Mouse (Mus musculus): Measurements from ENCODE around the gene Myh1. TPM values are rescaled to one million over a fixed set of nuclear protein-coding genes. Genes with fewer than 3 reads are reported as not detected.

The Myh1 gene
- total RNA-seq, 2 experiments from 2014 or later, result 0.21 to 0.25 TPM

DNA sequence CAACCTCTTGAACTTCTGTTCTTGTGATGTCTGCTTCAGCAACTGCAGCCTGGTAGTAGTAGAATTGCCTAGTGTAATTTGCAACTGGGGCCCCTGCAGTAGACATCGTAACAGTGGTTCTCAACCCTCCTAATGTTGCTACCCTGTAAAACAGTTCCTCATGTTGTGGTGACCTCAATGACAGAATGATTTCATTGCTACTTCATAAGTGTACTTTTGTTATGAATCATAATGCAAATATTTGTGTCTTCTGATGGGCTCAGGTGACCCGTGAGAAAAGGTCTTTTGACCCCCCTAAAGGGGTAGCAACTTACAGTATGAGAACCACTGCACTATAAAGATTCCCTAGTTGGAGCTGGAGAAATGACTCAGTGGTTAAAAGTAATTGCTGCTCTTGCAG is 27.4 kb upstream of the Myh1 start:
- DNase-seq (ENCODE audit: extremely low spot score in 1 of 2, low spot score in 2 of 2), result no peak
- intact Hi-C loops (cut with DNase I), result no loop called here
- TF ChIP-seq CTCF (IDR thresholded peaks at IDR 0.05), result no peak
- Histone ChIP-seq H3K27ac (no peak overlapping the region), H3K4me3 (no peak overlapping the region)

GRCm38 (mm10) chr11:67176376-67176775 is 23.5 kb upstream of the Myh1 start:
- no peak overlapping the region for H3K27ac ChIP-seq
- intact Hi-C loops (cut with DNase I), result no loop called here
- H3K4me3 ChIP-seq, result no peak overlapping the region
- no peak for DNase-seq (ENCODE audit: extremely low spot score in 1 of 2, low spot score in 2 of 2)
- TF ChIP-seq CTCF (IDR thresholded peaks at IDR 0.05), result no peak

DNA sequence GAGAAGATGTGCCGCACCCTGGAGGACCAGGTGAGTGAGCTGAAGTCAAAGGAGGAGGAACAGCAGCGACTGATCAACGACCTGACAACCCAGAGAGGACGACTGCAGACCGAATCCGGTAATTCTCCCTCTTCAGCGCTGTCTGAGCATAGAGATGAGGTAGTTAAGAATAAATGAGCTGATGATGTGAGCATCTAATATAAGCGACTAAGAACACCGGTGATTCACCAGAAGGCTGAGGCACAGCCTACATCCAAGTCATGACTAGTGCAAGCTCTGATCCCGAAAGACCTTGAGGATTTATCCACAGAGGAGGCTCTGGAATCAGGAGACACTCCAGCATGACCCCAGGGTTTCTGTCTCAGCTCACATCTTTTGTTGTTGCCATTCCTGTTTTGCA is 9.5 kb upstream of the Myh1 start:
- intact Hi-C loops (cut with DNase I), result no loop called here
- TF ChIP-seq CTCF (IDR thresholded peaks at IDR 0.05), result no peak
- DNase-seq (ENCODE audit: extremely low spot score in 1 of 2, low spot score in 2 of 2), result no peak
- Histone ChIP-seq H3K27ac (peak overlapping the region; percentile 36), H3K4me3 (no peak overlapping the region)

DNA sequence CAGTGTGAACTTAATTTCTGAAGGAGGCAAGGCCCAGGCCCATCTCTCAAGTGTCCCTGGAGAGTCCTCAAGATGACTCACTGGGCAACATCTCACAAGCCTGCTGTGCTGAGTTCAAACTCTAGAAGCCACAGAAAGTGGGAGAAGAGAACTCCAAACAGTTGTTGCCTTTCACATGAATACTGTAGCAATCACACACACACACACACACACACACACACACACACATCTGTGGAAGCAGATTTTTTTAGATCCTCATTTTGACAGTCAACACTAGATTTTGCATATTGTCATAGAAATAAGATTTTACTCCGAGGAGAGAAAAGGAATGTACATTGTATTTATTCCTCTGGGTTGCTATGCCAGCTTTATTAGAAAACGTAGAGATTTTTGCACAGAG is 9.0 kb upstream of the Myh1 start:
- H3K4me3 ChIP-seq, result no peak overlapping the region
- peak overlapping the region; percentile 36; the same call in 1 of the 2 replicates for H3K27ac ChIP-seq
- no peak for TF ChIP-seq CTCF (IDR thresholded peaks at IDR 0.05)
- intact Hi-C loops (cut with DNase I), result no loop called here
- DNase-seq (ENCODE audit: extremely low spot score in 1 of 2, low spot score in 2 of 2), result no peak

- no peak overlapping the region; the same call in 1 of the 2 replicates for H3K27ac ChIP-seq
- no peak for TF ChIP-seq CTCF (IDR thresholded peaks at IDR 0.05)
- no peak for DNase-seq (ENCODE audit: extremely low spot score in 1 of 2, low spot score in 2 of 2)
- H3K4me3 ChIP-seq, result no peak overlapping the region
- intact Hi-C loops (cut with DNase I), result no loop called here
Measured at GRCm38 (mm10) chr11:67191496-67191895, 8.4 kb upstream of the Myh1 start.

DNA sequence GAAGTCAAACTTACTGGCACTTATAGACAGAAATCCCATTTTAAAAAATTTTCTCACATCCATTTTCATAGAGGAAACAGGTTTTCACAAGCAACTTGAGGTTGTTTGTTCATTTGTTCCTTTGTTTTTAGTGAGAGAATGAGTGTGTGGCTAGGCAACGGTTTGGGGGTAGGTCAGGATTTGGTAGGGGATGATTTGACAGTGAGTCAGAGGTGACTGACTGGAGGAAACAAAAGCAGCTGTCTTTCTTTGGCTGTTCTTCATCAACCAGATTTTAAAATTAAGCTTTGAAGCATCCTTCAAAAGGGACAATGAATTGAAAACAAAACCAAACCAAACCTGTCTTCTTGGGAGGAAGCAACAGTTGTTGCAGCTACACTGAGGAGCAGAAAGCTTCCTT is 531 bp upstream of the Myh1 start:
- no peak overlapping the region for H3K4me3 ChIP-seq
- no peak overlapping the region for H3K27ac ChIP-seq
- intact Hi-C loops (cut with DNase I), result no loop called here
- no peak for DNase-seq (ENCODE audit: extremely low spot score in 1 of 2, low spot score in 2 of 2)
- no peak for TF ChIP-seq CTCF (IDR thresholded peaks at IDR 0.05)

GRCm38 (mm10) chr11:67204766-67205165 is 4.9 kb downstream of the Myh1 start:
- no peak for DNase-seq (ENCODE audit: extremely low spot score in 1 of 2, low spot score in 2 of 2)

GRCm38 (mm10) chr11:67221803-67222202 is 22.0 kb downstream of the Myh1 start:
- intact Hi-C loops (cut with DNase I), result no loop called here
- TF ChIP-seq CTCF (IDR thresholded peaks at IDR 0.05), result no peak
- H3K27ac ChIP-seq, result no peak overlapping the region
- H3K4me3 ChIP-seq, result no peak overlapping the region
- no peak for DNase-seq (ENCODE audit: extremely low spot score in 1 of 2, low spot score in 2 of 2)

More at GRCm38 (mm10) chr11:67204766-67205165, 4.9 kb downstream of the Myh1 start:
- no peak overlapping the region for H3K4me3 ChIP-seq
- TF ChIP-seq CTCF (IDR thresholded peaks at IDR 0.05), result no peak
- no peak overlapping the region; the same call in 1 of the 2 replicates for H3K27ac ChIP-seq
- intact Hi-C loops (cut with DNase I), result no loop called here

DNA sequence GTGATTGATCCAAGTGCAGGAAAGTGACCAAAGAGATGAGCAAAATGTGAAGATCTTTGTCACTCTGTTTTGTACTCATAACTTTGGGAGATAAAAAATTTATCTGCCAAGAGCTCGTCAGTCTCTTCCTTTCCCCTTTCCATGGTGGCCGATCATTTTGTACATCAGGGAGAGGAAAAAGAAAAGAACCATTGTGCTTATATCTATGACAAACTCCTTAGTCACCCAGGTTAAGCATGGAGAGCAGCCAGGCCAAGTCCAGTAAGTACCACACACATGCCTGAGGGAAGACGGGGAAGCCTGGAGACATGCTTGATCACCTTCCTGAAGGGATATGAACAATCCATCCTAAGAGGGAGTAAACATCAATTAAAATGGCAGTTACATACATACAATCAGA is 24.6 kb downstream of the Myh1 start:
- intact Hi-C loops (cut with DNase I), result no loop called here
- TF ChIP-seq CTCF (IDR thresholded peaks at IDR 0.05), result no peak
- Histone ChIP-seq H3K4me3 (no peak overlapping the region), H3K27ac (no peak overlapping the region)
- no peak for DNase-seq (ENCODE audit: extremely low spot score in 1 of 2, low spot score in 2 of 2)

GRCm38 (mm10) chr11:67228731-67229130 is 28.9 kb downstream of the Myh1 start:
- Histone ChIP-seq H3K27ac (peak overlapping the region; percentile 76), H3K4me3 (no peak overlapping the region)
- intact Hi-C loops (cut with DNase I), result loop anchor here (1.0 to 2.0 kb wide), 2 partner anchors 66 to 103 kb away; no protein-coding TSS in a partner anchor
- no peak for TF ChIP-seq CTCF (IDR thresholded peaks at IDR 0.05)
- no peak for DNase-seq (ENCODE audit: extremely low spot score in 1 of 2, low spot score in 2 of 2)

GRCm38 (mm10) chr11:67229166-67229565 is 29.3 kb downstream of the Myh1 start:
- no peak overlapping the region for H3K4me3 ChIP-seq
- DNase-seq (ENCODE audit: extremely low spot score in 1 of 2, low spot score in 2 of 2), result no peak
- no peak for TF ChIP-seq CTCF (IDR thresholded peaks at IDR 0.05)
- intact Hi-C loops (cut with DNase I), result loop anchor here (1.0 to 2.0 kb wide), 2 partner anchors 66 to 104 kb away; no protein-coding TSS in a partner anchor
- H3K27ac ChIP-seq, result peak overlapping the region; percentile 76

DNA sequence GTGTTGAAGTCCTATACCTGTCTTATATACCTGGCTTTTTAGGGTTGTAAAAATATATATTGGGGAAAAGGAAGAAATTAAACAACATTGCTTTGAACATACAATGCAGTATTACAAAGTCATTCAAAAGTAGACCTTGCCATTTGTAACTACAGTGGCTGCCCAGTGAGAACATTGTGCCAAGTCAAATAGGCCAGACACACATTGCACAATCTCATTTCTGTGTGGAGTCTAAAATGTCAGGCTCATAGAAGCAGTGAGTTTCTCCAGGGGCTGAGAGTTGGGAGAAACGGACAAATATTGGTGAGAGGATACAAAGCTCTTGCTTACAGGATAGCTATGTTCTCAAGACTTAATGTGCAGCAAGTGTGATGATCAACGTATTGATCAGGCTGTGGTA is 30.1 kb downstream of the Myh1 start:
- Histone ChIP-seq H3K27ac (peak overlapping the region; percentile 42), H3K4me3 (no peak overlapping the region)
- TF ChIP-seq CTCF (IDR thresholded peaks at IDR 0.05), result no peak
- intact Hi-C loops (cut with DNase I), result loop anchor here (1.0 to 2.0 kb wide), 2 partner anchors 67 to 105 kb away; no protein-coding TSS in a partner anchor
- no peak for DNase-seq (ENCODE audit: extremely low spot score in 1 of 2, low spot score in 2 of 2)

- TF ChIP-seq CTCF (IDR thresholded peaks at IDR 0.05), result peak; percentile 64
- no peak overlapping the region for H3K27ac ChIP-seq
- intact Hi-C loops (cut with DNase I), result loop anchor here (2.0 to 5.0 kb wide), 2 partner anchors 117 to 123 kb away; no protein-coding TSS in a partner anchor
- H3K4me3 ChIP-seq, result no peak overlapping the region
- DNase-seq (ENCODE audit: extremely low spot score in 1 of 2, low spot score in 2 of 2), result peak; percentile 22 to 39
Measured at GRCm38 (mm10) chr11:67235639-67236358, 35.9 kb downstream of the Myh1 start.
